ENCODE assay signal across 12 mouse cellular contexts in the genomic region with DNA sequence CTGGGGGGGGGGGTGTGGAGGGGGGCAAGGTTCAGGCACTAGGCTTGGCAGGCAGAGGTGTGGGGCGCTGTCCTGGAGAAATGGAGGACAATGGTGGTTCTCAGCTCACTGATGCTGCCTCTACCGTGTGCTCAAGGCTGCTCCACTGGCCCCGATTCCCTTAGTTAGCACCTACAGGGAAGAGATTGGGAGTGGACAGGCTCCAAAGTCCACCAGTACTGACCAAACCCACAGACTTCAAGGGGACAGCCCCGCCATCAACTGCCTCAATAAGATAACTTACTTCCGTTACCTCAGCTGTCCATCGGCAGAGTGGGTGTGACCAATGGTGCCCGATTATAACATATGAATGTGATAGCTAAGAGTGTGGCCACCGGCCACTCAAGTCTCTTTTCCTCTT.
"Had no signal": no experiment of that assay in that cellular context is flagged by ENCODE, and none has a peak within 500 bp of the region (broad histone marks: within the 10 kb centered on the region; RNA-seq: fewer than 3 reads in every experiment).

No protein-coding gene starts in this region.

- H3K9ac ChIP-seq: liver, embryonic 15.5 days; neural tube, embryonic 12.5 days had no signal

- DNase-seq: kidney, adult 11 months; lung, adult 2 months; lung, postnatal 36 days; right cerebral cortex, adult 18-20 months; right cerebral cortex, postnatal 25 days had no signal

- H3K36me3 ChIP-seq: liver, embryonic 15.5 days had no signal

- H3K4me3 ChIP-seq: left cerebral cortex, adult 2 months; limb, embryonic 10.5 days; liver, embryonic 15.5 days; midbrain, embryonic 10.5 days; myocyte; neural tube, embryonic 12.5 days had no signal

- H3K4me1 ChIP-seq: liver, embryonic 15.5 days had no signal

- H3K27ac ChIP-seq: left cerebral cortex, adult 2 months; limb, embryonic 10.5 days; liver, embryonic 15.5 days; neural tube, embryonic 12.5 days had no signal

- H3K27me3 ChIP-seq: liver, embryonic 15.5 days; neural tube, embryonic 12.5 days had no signal

- H3K9me3 ChIP-seq: limb, embryonic 10.5 days; liver, embryonic 15.5 days; midbrain, embryonic 10.5 days; neural tube, embryonic 12.5 days had no signal

- H3K4me2 ChIP-seq: liver, embryonic 11.5 days; liver, embryonic 15.5 days; neural tube, embryonic 12.5 days had no signal
